Mouse (Mus musculus): ENCODE results near the gene Cd19.
"Not testable (repeated sequence)": the region's sequence is repeated elsewhere in the genome, so short reads cannot be mapped to it uniquely, and the experiment has no call there.

Gene Cd19

DNA sequence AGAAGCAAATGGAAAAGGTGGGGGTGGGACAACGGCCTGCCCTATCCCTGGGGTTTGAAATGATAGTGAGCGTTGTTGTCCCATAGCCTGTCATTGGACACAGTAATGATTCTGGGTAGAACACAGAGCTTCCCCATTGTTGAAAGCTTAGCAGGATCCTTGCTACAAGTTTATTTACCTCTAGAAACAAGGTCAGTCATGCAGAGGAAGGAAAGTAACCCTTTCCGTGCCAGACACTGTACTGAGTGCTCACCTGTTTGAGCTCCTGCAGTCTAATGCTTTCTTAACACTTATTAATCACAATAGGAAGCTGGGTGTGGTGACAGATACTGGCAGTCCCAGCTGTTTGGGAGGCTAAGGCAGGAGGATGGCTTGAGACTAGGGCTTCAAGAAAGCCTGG lies 21.1 kb upstream of the Cd19 start:
- in situ Hi-C loops (cut with MboI, MseI), result loop anchor here (5.0 kb wide), 2 partner anchors 34 to 38 kb away; partner anchors contain the start of gene Nfatc2ip (in 1 of the 2)

DNA sequence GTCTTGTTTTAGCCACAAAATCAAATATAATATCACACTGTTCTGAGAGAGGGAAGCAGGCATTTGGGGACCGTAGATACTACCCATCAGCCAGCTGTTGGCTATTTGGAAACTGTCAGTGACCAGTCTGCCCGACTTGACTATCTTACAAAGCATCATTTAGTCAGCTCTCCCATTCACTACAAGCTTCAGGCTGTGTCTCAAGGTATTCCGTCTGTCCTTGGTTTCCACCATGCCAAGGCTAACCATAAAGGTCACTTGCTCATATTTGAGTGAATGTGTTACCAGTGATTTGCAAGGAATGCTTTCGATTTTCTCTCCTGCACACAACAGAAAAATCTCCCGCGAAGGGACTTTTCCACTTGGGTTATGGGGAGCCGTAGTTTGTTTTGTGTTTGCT lies 20.0 kb upstream of the Cd19 start:
- in situ Hi-C loops (cut with MboI, MseI), result loop anchor here (5.0 kb wide), 2 partner anchors 32 to 37 kb away; partner anchors contain the start of gene Nfatc2ip (in 1 of the 2)

DNA sequence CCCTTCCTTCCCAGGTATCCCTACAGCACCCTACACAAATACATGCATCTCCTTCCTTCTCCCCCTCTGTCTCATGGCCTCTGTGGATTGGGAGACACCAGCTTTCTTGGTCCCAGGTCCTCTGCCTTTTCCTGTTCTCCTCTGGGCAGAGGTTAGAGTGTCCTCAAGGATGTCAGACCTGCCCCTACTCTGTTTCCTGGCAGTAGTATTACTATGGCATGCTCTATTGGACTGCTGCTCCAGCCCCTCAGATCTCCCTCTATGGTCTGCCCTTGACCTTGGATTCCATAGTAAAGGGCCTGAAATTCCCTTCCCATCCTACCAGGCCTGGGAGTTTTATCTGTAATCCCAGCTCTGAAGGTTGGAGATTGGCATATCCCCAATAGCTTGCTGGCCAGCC lies 15.5 kb upstream of the Cd19 start:
- in situ Hi-C loops (cut with MboI, MseI), result no loop called here

DNA sequence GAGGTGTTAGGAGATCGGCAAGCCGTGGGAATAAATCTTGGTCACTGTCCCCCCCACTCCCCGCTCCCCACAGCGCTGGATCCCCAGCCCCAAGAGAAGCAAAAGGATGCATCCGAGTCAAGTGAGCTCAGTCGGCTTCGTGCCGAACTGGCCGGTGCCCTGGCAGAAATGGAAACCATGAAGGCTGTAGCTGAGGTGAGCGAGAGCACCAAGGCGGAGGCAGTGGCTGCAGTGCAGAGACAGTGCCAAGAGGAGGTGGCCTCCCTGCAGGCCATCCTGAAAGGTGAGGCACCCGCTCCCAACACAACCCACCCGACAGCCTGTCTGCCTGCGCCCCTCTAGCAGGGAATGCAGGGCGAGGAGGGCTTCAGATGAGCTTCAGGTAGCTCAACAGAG lies 14.8 kb upstream of the Cd19 start:
- in situ Hi-C loops (cut with MboI, MseI), result no loop called here

DNA sequence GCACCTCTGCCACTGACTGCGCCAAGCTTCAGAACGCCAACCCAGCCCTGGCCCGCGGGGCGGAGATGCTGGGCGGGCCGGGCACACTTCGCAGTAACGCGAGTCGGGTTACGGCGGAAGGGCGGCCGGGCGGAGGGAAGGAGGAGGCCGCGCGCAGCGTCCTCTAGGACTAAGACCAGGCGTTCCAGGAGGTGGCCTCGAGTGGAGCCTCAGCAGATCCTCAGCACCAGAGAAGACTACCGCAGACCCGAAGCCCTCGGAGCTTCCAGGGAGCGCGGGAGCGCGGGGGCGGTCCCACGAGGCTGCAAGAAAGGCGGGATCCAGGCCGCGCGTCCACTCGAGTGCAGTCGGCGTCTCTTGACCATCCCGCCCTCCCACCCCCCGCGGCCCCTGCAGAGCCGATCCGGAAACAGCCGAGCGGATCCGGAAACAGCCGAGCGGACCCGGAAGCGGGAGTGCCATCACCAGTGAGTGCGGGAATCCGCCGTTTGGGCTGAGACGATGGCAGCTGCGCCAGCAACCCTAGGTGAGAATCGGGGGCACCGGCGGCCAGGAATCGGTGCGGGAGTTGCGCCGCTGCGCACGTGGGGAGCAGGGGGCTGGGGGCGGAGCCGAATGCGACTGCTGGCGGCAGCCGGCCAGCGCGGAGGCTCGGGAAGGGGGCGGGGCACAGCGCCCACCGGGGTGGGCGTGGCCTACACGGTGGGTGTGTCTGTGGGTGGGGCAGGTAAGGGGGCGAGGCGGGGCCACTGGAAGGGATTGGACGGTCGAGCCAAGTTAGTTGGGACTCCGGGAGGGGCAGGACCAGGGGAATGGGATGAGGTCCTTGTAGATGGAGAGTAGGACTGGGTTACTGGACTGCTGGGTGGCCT lies 14.2 kb upstream of the Cd19 start, which contains the start of gene Rabep2:
Rabep2 (plus strand) TSS at position 129 of the 872 bp plus-strand sequence.
- in situ Hi-C loops (cut with MboI, MseI), result no loop called here

DNA sequence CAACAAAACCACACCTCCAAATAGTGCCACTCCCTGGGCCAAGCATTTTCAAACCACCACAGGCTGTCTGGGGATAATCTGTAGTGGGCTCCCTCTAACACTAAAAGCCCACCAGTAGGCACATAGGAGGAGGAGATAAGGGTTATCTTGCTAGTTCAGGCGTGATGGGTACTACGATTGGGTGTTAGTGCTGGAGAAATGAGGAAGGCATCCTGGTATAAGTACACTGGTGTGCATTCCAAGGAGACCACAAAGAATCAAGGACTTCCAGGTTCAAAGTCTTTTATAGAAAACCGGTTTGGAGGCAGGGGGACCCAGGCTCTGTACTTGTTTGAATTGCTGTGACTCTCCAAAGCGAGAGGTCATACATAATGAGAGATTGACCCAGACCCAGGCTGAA lies 13.5 kb upstream of the Cd19 start:
- in situ Hi-C loops (cut with MboI, MseI), result no loop called here

DNA sequence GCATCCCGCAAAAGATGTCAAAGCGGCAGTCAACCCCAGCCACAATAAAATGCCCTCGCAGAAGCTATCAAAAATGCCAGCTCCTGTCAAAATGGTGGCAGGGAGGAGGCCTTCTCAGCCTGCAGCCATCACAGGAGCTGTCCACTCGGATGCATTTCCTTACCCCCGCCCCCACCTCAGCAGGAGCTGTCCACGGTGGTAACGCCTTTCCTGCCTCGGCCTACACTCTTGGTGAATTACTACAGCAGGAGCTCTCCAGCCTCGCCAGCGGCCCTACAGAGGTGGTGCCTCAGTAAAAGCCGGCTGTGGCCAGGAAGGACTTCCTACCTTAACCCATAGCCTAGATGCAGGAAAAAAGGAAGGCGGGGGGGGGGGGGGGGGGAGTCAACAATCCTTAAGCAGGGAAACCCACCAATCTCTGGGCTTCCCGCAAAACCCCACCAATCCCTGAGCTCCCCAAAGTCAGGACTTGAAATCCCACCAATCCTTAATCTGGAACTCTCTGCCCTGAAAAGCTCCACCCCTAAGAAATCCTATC lies 12.7 kb upstream of the Cd19 start:
- in situ Hi-C loops (cut with MboI, MseI), result no loop called here

DNA sequence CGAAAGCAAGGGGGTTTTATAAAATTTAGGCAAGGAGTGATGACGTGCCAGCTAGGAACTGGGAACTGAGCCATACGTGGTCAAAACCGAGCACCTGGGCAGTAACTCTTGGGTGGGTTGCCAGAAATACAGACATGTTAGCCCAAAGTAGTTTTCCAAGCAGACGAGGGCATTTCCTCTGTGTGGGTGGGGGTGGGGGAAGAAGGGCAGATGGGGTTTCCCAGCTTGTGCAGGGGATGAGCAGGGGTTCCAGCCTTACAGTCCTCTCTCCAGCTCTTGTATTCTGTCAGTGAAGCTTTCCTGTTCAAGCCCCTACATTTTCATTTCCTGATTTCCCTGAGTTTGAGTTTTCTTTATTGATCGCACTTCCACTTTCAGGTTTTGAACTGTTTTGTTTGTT lies 9.5 kb upstream of the Cd19 start:
- in situ Hi-C loops (cut with MboI, MseI), result no loop called here

DNA sequence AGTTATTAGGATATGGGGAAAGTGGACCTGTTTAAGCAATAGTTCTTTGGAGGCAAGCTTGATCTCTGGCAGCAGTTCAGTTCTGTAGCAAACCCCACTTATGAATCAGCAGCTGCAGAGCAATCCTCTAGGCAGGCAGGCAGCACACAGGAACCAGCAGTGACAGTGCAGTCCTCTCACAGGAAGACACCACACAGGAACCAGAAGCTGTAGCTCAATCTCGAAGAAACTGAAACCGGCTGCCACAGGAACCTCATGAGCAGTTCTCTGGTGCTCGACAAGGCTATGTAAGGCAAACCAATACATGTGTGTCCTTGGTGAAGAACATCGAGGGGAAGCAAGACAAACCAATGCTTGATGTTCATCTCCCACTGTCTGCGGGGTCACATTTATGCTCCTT lies 7.1 kb upstream of the Cd19 start:
- in situ Hi-C loops (cut with MboI, MseI), result no loop called here

DNA sequence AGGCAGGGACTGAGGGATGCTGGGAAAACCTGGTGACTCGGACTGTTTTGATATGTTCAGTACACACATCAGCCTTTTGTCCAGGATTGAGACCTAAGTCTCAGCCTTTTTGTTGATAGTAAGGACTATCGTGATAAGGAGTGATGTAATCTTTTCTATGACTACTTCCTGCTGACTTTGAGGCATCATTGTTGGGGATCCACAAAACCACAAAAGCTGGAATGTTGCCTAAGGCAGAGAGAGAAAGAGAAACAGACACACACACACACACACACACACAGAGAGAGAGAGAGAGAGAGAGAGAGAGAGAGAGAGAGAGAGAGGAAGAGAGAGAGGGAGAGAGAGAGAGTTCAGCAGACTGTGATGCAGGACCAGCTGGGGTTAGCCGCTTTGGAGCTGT lies 3.8 kb upstream of the Cd19 start:
- in situ Hi-C loops (cut with MboI, MseI), result no loop called here

DNA sequence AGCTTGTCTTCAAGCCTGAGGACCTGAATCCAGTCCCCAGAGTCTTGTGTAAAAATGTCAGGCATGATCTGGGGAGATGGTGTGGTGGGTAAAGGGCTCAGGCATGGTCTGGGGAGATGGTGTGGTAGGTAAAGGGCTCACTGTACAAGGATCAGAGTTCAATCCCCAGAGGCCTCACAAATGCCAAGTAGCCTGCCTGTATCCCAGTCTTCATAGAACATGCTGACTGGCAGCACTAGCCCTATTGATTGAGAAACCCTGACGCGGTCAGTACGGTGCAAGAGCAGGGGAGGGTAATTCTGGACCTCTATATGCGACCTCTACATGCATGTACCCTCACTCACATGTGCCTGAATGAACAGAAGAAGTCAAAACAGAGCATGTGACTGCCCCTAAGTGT lies 2.9 kb upstream of the Cd19 start:
- in situ Hi-C loops (cut with MboI, MseI), result no loop called here

DNA sequence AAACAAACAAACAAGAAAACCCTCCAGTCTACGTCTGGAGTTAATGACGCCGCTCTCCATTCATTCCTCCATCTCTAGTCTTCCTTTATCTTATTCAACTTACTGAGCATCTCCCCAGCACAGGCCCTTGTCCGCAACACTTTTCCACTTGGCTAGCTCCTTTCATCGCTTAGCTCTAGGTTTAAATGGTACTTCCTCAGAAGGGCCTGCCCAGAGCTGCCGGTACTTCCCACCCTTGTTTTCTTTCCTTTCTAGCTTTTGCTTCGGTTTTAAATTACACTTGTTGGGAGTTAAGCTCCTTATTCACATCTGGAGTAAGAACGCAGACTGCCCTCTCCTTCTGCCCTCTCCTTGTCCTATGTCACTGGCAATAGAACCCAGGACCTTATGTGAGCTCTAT lies 2.4 kb upstream of the Cd19 start:
- in situ Hi-C loops (cut with MboI, MseI), result no loop called here

DNA sequence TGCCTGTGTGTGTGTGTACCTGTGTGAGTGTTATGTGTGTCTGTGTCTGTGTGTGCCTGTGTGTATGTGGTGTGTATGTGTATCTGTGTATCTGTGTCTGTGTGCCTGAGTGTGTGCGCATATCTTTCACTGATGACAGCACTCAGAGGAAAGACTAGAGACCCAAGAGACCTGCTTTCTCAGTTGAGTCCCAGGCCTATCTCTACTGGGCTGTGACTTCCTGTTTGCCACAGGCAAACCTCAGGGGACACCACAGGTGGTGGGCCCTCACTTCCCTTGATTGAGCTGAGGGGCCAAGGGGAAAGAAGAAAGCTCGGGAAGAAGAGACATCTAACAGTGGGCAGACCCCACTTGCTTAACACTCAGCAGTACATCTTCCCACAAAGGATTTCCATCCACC lies 1.9 kb upstream of the Cd19 start:
- in situ Hi-C loops (cut with MboI, MseI), result no loop called here

DNA sequence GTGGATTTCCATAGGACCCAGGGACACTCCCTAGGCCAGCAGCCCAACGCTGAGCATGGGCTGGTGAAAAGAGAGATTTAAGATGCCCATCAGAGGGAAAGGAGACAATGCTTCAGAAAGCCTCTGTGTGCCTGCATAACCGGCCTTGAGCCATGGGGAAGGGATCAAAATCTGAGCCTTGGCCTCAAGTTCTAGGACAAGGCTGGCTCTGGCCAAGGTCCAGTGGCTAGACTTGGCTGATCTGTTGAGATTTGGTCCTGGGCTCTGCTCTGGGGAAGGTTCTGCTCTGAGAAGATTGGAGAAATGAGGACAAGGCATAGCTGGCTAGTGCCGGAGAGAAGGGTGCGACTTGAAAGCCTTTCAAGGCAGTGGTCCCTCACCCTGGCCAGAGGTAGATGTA lies 3.6 kb downstream of the Cd19 start:
- in situ Hi-C loops (cut with MboI, MseI), result no loop called here

DNA sequence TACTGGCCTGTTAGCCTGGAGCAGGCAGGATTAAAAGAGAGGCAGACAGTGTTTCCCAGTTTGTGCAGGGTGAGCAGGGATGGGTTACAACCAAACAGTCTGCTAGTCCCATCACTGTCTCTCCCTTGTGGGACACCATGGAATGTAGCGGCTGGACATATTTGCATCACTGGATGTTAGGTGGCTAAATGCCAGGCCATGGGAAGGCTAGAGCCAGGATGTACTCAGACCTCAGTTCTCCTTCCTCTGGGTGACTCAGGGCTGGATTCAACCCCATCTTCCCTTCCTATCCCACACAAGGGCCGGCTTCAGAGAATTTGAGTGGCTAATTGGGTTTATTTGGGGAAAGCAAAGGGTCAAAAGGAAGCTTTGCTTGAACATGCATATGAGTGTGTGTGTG lies 6.0 kb downstream of the Cd19 start:
- in situ Hi-C loops (cut with MboI, MseI), result loop anchor here (5.0 kb wide), 2 partner anchors 104 to 119 kb away; no protein-coding TSS in a partner anchor

DNA sequence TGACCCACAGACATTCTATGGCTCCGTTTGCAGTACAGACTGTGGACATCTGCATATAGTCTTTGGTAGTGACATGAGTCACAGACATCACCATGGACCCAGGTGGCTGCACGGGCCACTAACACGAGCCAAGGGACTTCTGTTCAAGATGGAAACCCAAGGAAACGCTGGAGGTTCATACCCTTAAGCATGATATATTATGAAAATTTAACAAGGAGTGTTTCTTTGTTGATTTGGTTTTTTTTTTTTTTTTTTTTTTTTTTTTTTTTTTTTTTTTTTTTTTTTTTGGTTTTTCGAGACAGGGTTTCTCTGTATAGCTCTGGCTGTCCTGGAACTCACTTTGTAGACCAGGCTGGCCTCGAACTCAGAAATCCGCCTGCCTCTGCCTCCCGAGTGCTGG lies 12.2 kb downstream of the Cd19 start:
- in situ Hi-C loops (cut with MboI, MseI), result loop anchor here in 1 of 2 experiments (5.0 kb wide), 1 partner anchor 35 kb away; no protein-coding TSS in a partner anchor

DNA sequence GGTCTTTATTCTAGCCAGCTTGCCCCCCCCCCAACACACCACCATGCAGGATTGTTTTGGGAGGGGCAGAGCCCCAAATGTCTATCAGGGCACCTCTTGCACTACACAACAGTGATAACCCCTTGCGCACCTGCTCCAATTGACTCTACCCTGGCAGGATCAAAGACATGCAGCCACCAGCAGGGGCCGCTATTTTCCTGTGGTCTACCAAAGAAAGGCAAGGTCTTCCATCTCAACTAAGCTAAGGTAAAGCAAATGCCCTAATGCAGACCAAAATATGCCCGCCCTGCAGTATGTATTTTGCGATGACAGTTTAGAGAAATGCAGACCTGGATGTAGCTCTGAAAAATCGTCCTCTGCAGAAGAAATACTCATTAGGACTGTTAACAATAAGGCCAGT lies 15.1 kb downstream of the Cd19 start:
- in situ Hi-C loops (cut with MboI, MseI), result loop anchor here in 1 of 2 experiments (5.0 kb wide), 1 partner anchor 38 kb away; no protein-coding TSS in a partner anchor

DNA sequence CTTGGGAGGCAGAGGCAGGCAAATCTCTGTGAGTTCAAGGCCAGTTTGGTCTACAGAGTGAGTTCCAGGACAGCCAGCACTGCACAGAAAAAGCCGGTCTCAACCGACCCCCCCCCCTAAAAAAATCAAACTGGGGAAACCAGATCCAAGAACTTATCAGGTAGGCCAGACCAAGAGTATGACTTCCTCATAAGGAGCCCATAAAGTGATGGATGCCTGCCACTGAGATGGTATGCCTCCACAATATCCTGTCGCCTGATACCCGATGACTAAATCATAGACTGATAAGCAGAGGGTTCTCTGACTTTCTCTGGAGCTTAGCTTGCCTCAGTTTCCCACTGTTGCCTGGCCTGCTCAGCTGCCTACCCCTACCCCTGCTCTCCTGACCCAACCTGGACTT lies 16.9 kb downstream of the Cd19 start:
- in situ Hi-C loops (cut with MboI, MseI), result loop anchor here in 1 of 2 experiments (5.0 kb wide), 1 partner anchor 39 kb away; no protein-coding TSS in a partner anchor

DNA sequence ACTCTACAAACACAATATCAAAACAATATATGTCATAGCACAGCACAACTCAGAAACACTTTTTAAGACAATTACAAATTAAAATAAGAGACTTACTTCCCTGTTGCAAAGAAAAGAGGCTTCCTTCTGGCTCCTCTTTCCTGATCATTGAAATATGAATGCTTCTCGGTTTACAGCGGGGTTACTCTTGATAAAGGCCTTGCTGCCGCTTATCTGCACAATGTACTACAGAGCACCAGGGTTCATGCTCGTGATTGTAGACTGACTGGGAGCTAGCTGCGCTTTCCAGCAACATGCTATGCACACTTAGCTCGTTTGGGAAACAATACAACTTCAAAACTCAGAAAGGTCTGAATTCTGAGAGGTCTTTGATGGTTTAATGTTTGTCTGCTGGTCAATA lies 17.5 kb downstream of the Cd19 start:
- in situ Hi-C loops (cut with MboI, MseI), result loop anchor here in 1 of 2 experiments (5.0 kb wide), 1 partner anchor 40 kb away; no protein-coding TSS in a partner anchor

DNA sequence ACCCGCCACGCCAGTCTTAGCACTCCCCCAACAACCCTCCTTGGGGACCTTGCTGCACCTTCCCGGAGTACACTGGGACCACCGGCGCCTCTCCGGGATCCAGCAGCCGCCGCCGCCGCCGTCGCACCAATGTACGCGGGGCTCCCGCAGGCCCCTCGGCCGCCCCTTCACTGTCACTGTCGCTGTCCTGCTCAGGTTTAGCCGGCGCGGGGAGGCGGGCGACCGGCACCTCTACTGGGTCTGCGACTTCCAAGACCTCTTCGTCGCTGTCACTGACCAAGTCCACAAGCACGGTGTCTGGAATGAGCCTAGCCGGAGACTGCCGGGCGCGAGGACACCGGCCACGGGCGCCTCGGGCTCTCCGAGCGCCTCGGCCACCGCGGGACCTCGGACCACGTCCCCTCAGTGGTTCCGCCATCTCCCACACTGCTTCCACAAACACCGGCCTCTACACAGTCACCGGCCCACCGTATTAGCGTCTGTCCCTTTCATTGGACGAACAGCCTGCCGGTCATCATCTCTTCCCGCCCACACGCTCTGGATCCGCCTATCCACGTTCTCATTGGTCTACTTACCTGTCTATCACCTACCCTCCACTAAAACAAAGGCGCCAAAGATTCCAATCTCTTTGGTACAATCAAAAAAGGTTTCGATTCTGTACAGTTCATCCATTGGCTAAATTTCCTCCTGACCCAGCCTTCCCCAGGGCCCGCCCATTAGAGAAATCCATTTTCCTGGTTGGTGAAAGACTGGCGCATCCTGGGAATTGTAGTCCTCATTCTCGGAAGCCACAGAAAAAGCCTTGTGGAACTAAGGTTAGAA lies 18.2 kb downstream of the Cd19 start, which contains the start of gene Nfatc2ip:
Nfatc2ip (minus strand) TSS at position 440 of the 822 bp plus-strand sequence.
- in situ Hi-C loops (cut with MboI, MseI), result loop anchor here in 1 of 2 experiments (5.0 kb wide), 1 partner anchor 41 kb away; no protein-coding TSS in a partner anchor

DNA sequence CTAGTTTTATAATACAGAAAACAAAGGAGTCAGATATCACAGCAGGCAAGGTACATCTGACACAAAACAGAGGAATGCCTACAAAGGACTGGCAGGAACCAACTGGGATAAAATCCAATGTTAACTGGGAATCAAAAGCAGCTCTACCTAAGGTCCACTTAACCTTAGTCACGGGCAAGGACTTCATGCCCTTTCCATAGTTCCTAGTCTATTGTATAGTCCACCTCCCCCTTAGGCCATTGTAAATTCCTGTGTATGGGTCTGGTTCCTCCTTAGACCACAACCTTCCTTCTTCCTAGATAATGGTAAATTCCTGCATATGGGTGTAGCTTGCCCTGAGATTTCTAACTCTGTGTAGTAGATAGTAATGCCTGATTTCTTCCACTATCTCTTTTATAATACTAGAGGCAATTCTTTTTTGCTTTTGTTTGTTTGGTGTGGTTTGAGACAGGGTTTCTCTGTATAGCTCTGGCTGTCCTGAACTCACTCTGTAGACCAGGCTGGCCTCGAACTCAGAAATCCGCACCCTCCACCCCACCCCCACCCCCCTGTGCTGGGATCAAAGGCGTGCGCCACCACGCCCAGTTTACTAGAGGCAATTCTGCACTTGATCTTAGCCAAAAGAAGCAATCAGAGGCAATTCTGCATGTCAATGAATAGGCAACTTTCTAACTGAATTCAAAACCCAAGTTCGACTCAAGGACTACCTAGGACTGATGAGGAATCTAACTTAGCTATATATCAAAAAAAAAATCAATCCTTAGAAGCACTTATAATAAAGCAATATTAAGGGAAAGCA lies 22.4 kb downstream of the Cd19 start:
- in situ Hi-C loops (cut with MboI, MseI), result not testable (repeated sequence)
